Mouse (Mus musculus): Measurements from ENCODE around the gene Pidd1.
A peak's percentile ranks its signal among the peaks of the same experiment; 100 is the strongest.
"Not testable (repeated sequence)": the region's sequence is repeated elsewhere in the genome, so short reads cannot be mapped to it uniquely, and the experiment has no call there.

Pidd1 gene

DNA sequence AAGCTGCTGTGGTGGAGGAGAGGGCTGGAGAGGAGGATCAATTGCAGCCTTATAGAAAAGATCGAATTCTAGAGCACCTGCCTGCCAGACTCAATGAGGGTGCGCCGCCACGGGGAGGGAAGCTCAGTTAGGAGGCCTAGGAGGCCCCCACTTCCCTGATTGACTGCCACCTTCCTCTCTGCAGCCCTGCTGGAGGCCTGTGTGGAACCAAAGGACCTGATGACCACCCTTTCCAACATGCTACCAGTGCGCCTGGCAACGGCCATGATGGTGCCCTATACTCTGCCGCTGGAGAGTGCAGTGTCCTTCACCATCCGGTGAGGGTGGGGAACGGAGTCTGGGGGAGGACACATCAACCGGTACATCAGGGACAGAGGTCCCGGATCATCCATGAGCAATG is 14.8 kb upstream of the Pidd1 start:
- no peak for DNase-seq (ENCODE audit: low spot score)

- DNase-seq (ENCODE audit: low spot score): no peak
These were observed 14.3 kb upstream of the Pidd1 start for GRCm38 (mm10) chr7:141457986-141458660.

- no peak for DNase-seq (ENCODE audit: low spot score)
These were observed 13.4 kb upstream of the Pidd1 start for GRCm38 (mm10) chr7:141457236-141457635.

DNA sequence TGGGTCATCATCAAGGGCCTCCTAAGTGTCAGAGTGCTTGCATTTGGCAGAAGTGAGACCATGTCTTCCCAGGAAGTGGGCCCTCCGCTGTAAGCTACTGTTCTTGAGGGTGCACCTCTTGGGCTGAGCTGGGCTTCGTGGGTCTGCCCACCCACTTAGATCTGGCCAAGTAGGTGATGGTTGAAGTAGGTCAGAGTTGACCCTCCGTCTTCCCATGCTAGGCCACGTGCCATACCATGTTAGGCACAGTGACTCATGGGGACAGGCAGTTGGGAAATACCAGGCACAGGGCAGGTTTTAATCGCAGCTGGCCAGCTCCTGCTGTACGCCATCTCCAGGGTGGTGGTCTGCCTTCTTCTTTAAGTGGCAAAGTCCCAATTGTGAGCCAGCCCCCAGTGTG is 12.9 kb upstream of the Pidd1 start:
- DNase-seq (ENCODE audit: low spot score): no peak

DNA sequence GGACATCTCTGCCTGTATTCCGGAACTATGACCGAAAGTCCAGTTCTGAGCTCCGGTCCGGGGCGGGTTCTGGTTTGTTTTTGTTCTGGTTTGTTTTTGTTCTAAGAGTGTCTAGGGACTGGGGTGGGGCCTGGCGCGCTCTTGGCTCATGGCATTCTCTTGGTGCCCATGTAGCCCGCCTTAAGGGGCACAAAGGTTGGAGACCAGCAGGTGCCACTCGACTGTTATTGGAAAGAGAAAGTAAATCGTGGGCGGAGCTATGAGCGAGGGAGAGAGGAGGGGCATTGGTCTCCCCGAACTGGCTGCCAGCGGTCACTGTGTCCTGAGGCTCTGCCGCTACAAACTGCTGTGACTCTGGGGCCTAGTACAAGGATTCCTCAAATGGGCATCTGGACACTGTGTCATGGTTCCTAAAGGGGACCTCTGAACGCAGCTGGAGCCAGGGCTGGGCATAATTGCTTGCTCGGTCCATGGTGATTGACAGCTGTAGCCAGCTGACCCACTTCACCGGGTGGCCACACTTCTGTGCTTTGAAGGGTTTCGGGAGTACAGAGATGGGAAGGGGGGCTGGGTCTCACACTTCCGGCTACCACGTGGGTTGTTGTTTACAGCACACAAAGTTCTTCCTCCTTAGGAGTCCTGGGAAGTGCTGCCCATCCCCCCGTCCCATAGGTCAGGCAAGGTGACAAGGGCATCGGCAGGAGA is 11.9 kb upstream of the Pidd1 start:
- DNase-seq (ENCODE audit: low spot score): no peak

GRCm38 (mm10) chr7:141454967-141455551 is 11.2 kb upstream of the Pidd1 start, which contains the start of gene Pnpla2:
Pnpla2 (plus strand) TSS chr7:141455198.
- DNase-seq (ENCODE audit: low spot score): no peak

DNA sequence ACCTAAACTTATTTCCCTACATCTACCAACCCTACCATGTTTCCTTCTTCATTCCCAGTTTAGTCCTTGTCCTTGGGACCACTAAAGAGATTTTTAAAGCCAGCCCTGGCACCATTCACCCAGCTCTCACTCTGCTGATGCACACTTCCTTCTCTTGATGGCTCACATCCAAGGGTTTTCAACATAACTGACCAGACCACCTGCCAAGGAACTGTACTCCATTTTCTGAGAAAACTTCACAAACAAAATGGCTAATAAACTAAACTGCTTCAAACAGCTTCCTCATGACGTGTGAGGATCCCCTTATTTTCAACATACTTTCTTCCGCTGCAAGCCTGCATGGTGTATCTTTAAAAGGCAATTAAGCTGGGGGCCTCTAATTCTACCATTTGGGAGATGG is 9.8 kb upstream of the Pidd1 start:
- no peak for DNase-seq (ENCODE audit: low spot score)

DNA sequence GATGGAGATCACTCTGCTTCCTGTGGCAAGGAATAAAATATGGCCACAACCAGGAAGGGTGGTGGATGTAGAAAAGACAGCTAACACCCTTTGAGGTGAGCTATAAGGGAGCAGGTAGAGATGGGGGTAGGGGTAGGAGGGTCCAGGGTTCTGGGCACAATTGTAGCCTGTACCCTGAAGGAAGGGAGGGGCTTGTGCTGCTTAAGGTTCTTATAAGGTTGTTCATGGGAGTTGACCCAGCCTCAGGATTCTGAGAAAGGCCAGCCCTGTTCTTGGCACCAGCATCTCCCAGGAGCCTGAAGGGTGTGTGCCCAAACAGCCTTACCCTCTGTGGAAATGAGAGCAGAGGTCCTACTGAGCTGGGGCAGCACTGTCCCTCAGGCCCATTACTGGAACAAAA is 8.1 kb upstream of the Pidd1 start:
- DNase-seq (ENCODE audit: low spot score): no peak

GRCm38 (mm10) chr7:141447110-141447991 is 3.5 kb upstream of the Pidd1 start, which contains the start of gene Rplp2:
Rplp2 (plus strand) TSS chr7:141447370.
- peak; percentile 92 for DNase-seq (ENCODE audit: low spot score)

DNA sequence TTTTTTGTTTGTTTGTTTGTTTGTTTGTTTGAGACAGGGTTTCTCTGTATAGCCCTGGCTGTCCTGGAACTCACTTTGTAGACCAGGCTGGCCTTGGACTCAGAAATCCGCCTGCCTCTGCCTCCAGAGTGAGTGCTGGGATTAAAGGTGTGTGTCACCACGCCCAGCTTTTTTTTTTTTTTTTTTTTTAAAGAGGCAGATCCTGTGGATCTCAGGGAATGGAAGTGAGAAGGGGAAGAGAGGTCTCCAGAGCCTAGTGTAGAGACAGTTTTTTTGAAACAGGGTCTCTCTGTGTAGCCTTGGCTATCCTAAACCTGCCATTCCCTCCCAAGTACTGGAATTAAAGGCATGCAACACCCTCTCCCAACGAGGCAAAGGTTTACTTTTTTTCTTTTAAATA is 2.5 kb upstream of the Pidd1 start:
- DNase-seq (ENCODE audit: low spot score): not testable (repeated sequence)

DNA sequence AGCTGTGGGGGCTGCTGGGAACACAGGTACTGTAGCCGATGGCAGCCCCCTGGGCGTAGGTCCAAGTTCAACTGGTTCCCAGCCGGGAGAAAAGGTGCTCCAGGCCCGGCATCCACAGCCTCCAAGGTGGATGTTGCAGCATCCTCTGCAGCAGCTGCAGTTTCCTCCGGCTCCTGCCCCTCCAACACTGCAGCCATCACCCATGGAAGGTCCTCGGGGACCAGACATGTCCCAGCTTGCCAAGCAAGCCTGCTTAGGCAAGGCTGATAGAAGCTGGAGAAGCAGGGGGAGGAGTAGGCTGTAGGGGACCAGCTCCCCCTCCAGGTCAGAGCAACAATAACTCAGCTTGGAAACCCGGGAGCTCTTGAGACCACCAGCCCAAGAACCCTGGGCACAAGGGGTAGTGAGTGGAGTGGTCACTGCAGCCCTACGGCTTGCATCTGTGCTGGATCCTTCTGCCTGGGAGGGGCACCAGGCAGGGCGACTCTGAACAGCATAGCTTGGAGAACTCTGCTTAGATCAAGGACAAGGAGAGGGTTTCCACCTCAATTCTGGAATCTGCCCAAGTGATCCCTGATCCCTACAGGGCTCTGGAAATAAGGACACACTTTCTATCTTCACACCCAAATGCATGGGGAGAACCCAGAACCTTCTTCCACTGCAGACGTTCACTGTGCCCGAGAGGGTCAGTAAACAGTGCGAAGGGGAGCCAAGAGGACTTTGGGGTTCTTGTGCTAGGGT is 574 bp downstream of the Pidd1 start:
- no peak for DNase-seq (ENCODE audit: low spot score)

DNA sequence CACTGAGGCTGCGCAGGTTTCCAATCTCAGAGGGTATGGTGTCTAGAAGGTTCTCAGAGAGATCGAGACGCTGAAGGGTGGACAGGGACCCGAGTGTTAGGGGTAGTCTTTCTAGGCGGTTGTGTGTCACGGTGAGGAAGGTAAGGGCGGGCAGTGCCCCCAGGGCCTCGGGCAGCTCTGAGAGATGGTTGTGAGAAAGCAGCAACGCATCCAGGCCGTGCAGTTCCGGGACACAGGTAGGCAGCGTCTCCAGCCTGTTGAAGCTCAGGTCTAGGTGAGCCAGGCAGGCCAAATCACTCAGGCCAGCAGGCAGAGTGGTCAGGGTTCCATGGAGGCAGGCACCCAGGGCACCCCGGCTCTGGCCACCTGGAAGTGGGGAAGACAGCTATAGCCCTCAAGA is 1.6 kb downstream of the Pidd1 start:
- DNase-seq (ENCODE audit: low spot score): no peak

- no peak for DNase-seq (ENCODE audit: low spot score)
These were observed 2.4 kb downstream of the Pidd1 start for GRCm38 (mm10) chr7:141441460-141441859.

DNA sequence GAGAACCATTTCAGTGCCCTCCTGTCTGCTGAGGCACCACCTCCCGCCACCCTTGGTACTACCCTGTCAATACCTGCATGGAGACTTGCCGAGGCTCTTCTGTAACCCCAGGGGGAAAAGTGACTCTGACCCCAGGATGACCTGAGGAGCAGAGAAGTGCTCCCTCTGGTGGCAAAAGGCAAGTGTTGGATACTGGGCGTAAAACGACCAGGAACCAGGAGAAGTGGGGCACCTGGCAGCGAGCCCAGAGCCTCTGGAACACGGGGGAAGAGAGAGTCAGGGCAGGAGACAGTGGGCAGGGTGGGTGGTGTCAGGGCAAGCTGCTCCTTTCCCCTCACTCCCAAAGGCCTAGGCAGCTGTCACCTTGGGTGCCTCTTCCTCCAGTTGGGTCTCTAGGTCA is 3.2 kb downstream of the Pidd1 start:
- DNase-seq (ENCODE audit: low spot score): no peak

GRCm38 (mm10) chr7:141439811-141440210 is 4.0 kb downstream of the Pidd1 start:
- no peak for DNase-seq (ENCODE audit: low spot score)

DNA sequence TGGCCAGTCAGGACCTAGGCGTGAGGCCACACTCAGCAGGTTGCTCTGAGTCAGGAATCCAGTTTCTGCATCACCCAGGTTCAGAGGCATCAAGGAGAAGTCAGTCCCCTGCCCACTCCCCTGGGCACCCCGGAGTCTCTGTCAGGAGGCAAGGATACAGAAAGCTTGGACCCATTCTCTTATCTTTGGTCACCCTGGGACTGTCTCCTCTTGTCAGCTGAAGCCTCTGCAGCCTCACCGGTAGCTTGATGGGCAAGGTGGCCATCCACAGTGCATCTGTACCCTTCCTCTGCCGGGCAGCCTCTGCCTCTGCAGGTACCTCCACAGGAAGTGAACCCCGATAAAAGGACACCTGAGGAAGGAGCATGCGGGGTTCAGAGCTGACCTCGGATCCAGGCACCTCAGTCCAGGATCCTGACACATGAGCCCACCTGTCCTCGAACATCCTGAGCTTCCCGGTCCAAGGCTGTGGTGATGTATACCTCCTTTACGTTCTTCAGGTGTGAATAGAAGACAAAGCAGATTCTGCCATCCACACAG is 4.6 kb downstream of the Pidd1 start:
- no peak for DNase-seq (ENCODE audit: low spot score)

DNA sequence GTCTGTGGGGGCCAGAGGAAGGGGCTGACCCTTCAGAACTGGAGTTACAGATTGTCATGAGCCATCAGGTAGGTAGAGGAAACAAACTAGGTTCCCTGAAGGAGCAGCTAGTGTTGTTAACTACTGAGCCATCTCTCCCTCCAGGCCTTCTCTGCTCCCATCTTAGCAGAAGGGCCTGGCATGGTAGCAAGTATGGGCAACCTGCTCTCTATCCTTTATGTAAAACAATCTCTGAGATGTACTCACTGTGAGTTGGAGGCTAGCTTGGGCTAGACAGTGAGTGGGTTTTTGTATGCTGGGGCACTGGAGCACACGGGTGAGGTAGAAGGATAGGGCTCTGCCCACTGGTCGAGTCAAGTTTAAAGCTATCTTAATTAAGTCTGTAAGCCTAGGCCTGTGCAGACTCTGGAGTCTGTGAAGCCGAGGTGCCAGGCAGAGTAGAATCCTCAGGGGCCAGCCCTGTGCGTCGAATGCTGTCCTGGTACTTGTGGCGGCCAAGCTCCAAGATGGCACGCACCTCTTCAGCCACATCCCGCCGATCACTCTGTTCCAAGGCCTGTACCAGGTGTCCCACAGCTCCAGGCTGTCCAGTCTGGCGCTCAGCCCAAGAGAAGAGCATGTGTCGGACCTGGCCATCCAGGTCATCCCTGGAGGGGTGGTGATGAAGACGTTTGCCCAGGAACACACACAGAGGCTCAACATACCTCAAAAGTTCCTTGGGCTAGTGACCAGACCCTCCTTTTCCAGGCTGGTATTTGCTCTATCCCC is 5.4 kb downstream of the Pidd1 start:
- no peak for DNase-seq (ENCODE audit: low spot score)

DNA sequence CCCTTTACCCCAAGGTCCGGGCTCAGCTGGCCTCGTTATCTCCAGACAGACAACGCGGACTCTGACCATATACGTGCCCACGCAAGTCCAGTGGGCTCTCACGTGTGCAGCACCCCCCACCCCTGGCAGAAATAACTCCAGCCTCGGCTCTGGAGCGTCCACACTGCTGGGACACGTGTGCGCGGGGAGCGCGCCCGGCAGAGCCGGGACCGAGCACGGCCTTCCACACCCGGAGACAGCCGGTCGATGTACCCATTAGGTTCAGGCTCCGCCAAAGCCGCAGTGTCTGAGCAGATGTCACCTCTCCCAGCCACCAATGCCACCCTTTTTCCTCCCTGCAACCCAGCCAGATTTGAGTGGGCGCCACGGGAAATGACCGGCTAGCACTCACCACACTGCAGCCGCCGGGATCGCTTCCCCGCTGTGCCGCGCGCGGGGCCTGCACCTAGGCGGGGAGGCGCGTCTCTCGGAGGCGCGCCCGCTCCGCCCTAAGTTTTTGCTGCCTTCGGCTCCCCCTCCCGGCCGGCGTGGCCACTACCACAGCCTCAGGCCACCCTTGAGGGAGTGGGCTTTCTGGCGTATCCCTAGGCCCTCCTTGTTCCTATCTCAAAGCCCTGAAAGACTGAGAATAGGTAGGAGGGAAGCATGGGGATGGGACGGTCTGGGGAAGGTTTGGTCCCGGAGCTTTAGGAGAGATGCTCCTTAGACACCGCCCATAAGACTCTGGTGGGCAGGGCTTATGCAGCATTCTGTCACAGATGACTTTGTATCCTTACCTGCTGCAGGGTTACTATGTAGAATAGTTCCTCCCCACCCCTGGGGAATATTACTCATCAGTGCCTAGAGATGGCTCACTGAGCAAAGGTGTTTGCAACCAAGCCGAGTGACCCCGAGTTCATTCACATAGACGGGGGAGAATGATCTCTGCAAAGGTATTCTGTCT is 6.4 kb downstream of the Pidd1 start, which contains the start of gene Slc25a22:
Gene Slc25a22 (minus strand): TSS at position 715 of the 943 bp plus-strand sequence.
- no peak for DNase-seq (ENCODE audit: low spot score)

- DNase-seq (ENCODE audit: low spot score): no peak
These were observed 7.3 kb downstream of the Pidd1 start for GRCm38 (mm10) chr7:141436523-141436892.
